Mouse (Mus musculus) lung, embryonic 14.5 days (tissue): ENCODE results near the gene Paqr4. TPM values are rescaled to one million over a fixed set of nuclear protein-coding genes. Genes with fewer than 3 reads are reported as not detected.

Experiments used
- ATAC-seq: fragments of 200-750 bp; cut with Nextera tagmentation; 2 replicates; pipeline ENCODE4 v1.8.0; 2017; ENCODE audit warnings: mild to moderate bottlenecking, moderate TSS enrichment, moderate library complexity; ENCODE audit not compliant: insufficient read depth
- DNase-seq: peaks from one replicate; pipeline ENCODE4 v3.0.0-alpha.2; 2015
- H3K27ac ChIP-seq: fragments of 300-500 bp; sonication (generic); 2 replicates; pipeline ENCODE4 v1.5.1; 2014; ENCODE audit warnings: low read depth, mild to moderate bottlenecking, moderate library complexity
- H3K27me3 ChIP-seq: fragments of 300-500 bp; sonication (generic); 2 replicates; pipeline ENCODE4 v1.6.1; 2014; ENCODE audit warnings: low read length, control low read depth; ENCODE audit not compliant: insufficient read depth
- H3K36me3 ChIP-seq: fragments of 300-500 bp; sonication (generic); 2 replicates; pipeline ENCODE4 v1.6.1; 2014; ENCODE audit warnings: control low read depth; ENCODE audit not compliant: insufficient read depth
- H3K4me1 ChIP-seq: fragments of 300-500 bp; sonication (generic); 2 replicates; pipeline ENCODE4 v1.6.1; 2014; ENCODE audit warnings: antibody characterized with exemption, control low read depth; ENCODE audit not compliant: insufficient read depth
- H3K4me2 ChIP-seq: fragments of 300-500 bp; sonication (generic); 2 replicates; pipeline ENCODE4 v1.6.1; 2014; ENCODE audit warnings: mild to moderate bottlenecking
- H3K4me3 ChIP-seq: fragments of 300-500 bp; sonication (generic); 2 replicates; pipeline ENCODE4 v1.5.1; 2014; ENCODE audit warnings: low read depth, low read length
- H3K9ac ChIP-seq: fragments of 300-500 bp; sonication (generic); 2 replicates; pipeline ENCODE4 v1.6.1; 2014
- H3K9me3 ChIP-seq: fragments of 300-500 bp; sonication (generic); 2 replicates; pipeline ENCODE4 v1.6.1; 2016; ENCODE audit warnings: low read depth, low read length, control low read depth
- CTCF ChIP-seq: IDR thresholded peaks from 2 replicates; pipeline ENCODE4 v1.5.1; 2016; ENCODE audit warnings: antibody characterized with exemption, low read depth
- WGBS: fragments of 180-500 bp; shearing (Covaris S2); extraction: QIAGEN DNeasy Blood & Tissue Kit; methylation state at CpG from one replicate; pipeline ENCODE4 v1.1.7; 2014; 5-methylcytosine and 5-hydroxymethylcytosine counted together
- polyA plus RNA-seq: library from polyadenylated mRNA; unstranded; fragments of >200 nt; fragmentation: Nextera tagmentation; extraction: Ambion mirVana; gene quantifications from 2 replicates; pipeline ENCODE4 v1.2.1, GENCODE M21; 2014

Paqr4 gene
- polyA plus RNA-seq, 1 experiment from 2014 or later, result 35.8 TPM

- under 1% methylated on average over 45 of the region's 45 CpGs for WGBS
- Histone ChIP-seq H3K27ac (no peak within 1 kb of the TSS), H3K4me3 (peak within 1 kb of the TSS; percentile 26), H3K9ac (peak within 1 kb of the TSS; percentile 36; the same call in 1 of the 2 replicates), H3K4me1 (peaks cover 6% of the 10 kb centered on the region; the same call in 1 of the 2 replicates), H3K36me3 (no peaks in the 10 kb centered on the region), H3K27me3 (peaks cover 74% of the 10 kb centered on the region), H3K9me3 (no peaks in the 10 kb centered on the region), H3K4me2 (peak within 1 kb of the TSS; percentile 57)
- no peak for TF ChIP-seq CTCF
- no peak for ATAC-seq
- DNase-seq, result peak; percentile 22
These were observed 4.9 kb upstream of the Paqr4 start, which contains the start of gene Kremen2 for GRCm38 (mm10) chr17:23745301-23746251. Kremen2 (minus strand) TSS chr17:23745833.

- WGBS, result 2% methylated on average over 14 of the region's 14 CpGs
- Histone ChIP-seq H3K27me3 (peaks cover 75% of the 10 kb centered on the region), H3K4me3 (no peak overlapping the region), H3K36me3 (no peaks in the 10 kb centered on the region), H3K9ac (no peak overlapping the region), H3K9me3 (no peaks in the 10 kb centered on the region), H3K4me1 (peaks cover 8% of the 10 kb centered on the region; the same call in 1 of the 2 replicates), H3K27ac (no peak overlapping the region), H3K4me2 (peak overlapping the region; percentile 57; the same call in 1 of the 2 replicates)
- DNase-seq, result no peak
- ATAC-seq, result no peak
- TF ChIP-seq CTCF, result no peak
These were observed 4.0 kb upstream of the Paqr4 start for GRCm38 (mm10) chr17:23744651-23745050.

- H3K27ac ChIP-seq, result no peak overlapping the region
- no peak overlapping the region for H3K4me2 ChIP-seq
- DNase-seq (peak; percentile 55), ATAC-seq (no peak)
- peaks cover 75% of the 10 kb centered on the region for H3K27me3 ChIP-seq
- 20% methylated on average over 8 of the region's 8 CpGs for WGBS
- no peaks in the 10 kb centered on the region for H3K9me3 ChIP-seq
- H3K36me3 ChIP-seq, result no peaks in the 10 kb centered on the region
- no peak overlapping the region for H3K9ac ChIP-seq
- no peak for TF ChIP-seq CTCF
- no peak overlapping the region for H3K4me3 ChIP-seq
- H3K4me1 ChIP-seq, result peaks cover 8% of the 10 kb centered on the region; the same call in 1 of the 2 replicates
These were observed 3.4 kb upstream of the Paqr4 start for GRCm38 (mm10) chr17:23744076-23744475.

GRCm38 (mm10) chr17:23742941-23743340 lies 2.3 kb upstream of the Paqr4 start:
- no peak overlapping the region for H3K4me2 ChIP-seq
- no peak overlapping the region for H3K4me3 ChIP-seq

GRCm38 (mm10) chr17:23742210-23742793 lies 1.6 kb upstream of the Paqr4 start:
- DNase-seq (peak; percentile 39), ATAC-seq (no peak)
- 7% methylated on average over 44 of the region's 44 CpGs for WGBS
- no peak overlapping the region for H3K27ac ChIP-seq
- H3K9ac ChIP-seq, result no peak overlapping the region
- peak overlapping the region; percentile 8 for H3K4me3 ChIP-seq
- no peak for TF ChIP-seq CTCF
- H3K4me1 ChIP-seq, result peaks cover 11% of the 10 kb centered on the region
- peaks cover 4% of the 10 kb centered on the region for H3K36me3 ChIP-seq
- H3K4me2 ChIP-seq, result peak overlapping the region; percentile 24
- no peaks in the 10 kb centered on the region for H3K9me3 ChIP-seq
- peaks cover 65% of the 10 kb centered on the region for H3K27me3 ChIP-seq

More at GRCm38 (mm10) chr17:23742941-23743340, 2.3 kb upstream of the Paqr4 start:
- TF ChIP-seq CTCF, result no peak
- no peak overlapping the region for H3K9ac ChIP-seq
- H3K9me3 ChIP-seq, result no peaks in the 10 kb centered on the region
- DNase-seq (no peak), ATAC-seq (no peak)
- H3K36me3 ChIP-seq, result no peaks in the 10 kb centered on the region
- H3K27ac ChIP-seq, result no peak overlapping the region
- H3K4me1 ChIP-seq, result peaks cover 11% of the 10 kb centered on the region
- whole genome bisulfite sequencing, result 57% methylated on average over 12 of the region's 12 CpGs
- H3K27me3 ChIP-seq, result peaks cover 70% of the 10 kb centered on the region

- peaks cover 11% of the 10 kb centered on the region for H3K4me1 ChIP-seq
- no peak overlapping the region for H3K9ac ChIP-seq
- TF ChIP-seq CTCF, result no peak
- 46% methylated on average over 38 of the region's 38 CpGs for WGBS
- no peak overlapping the region; the same call in 1 of the 2 replicates for H3K4me2 ChIP-seq
- no peaks in the 10 kb centered on the region for H3K9me3 ChIP-seq
- no peak for DNase-seq
- peaks cover 60% of the 10 kb centered on the region for H3K27me3 ChIP-seq
- peaks cover 11% of the 10 kb centered on the region for H3K36me3 ChIP-seq
- H3K27ac ChIP-seq, result no peak overlapping the region
- peak overlapping the region; percentile 8; the same call in 1 of the 2 replicates for H3K4me3 ChIP-seq
- ATAC-seq, result no peak
These were observed 917 bp upstream of the Paqr4 start for GRCm38 (mm10) chr17:23741359-23742209.
